Mouse (Mus musculus): ENCODE results near the gene Mfsd6. TPM values are rescaled to one million over a fixed set of nuclear protein-coding genes. Genes with fewer than 3 reads are reported as not detected.

The Mfsd6 gene
- polyA plus RNA-seq (2011; ENCODE audit: insufficient read depth, insufficient read length, low read depth, missing spikeins) = 3.5 and 4.3 TPM in 2 replicates

DNA sequence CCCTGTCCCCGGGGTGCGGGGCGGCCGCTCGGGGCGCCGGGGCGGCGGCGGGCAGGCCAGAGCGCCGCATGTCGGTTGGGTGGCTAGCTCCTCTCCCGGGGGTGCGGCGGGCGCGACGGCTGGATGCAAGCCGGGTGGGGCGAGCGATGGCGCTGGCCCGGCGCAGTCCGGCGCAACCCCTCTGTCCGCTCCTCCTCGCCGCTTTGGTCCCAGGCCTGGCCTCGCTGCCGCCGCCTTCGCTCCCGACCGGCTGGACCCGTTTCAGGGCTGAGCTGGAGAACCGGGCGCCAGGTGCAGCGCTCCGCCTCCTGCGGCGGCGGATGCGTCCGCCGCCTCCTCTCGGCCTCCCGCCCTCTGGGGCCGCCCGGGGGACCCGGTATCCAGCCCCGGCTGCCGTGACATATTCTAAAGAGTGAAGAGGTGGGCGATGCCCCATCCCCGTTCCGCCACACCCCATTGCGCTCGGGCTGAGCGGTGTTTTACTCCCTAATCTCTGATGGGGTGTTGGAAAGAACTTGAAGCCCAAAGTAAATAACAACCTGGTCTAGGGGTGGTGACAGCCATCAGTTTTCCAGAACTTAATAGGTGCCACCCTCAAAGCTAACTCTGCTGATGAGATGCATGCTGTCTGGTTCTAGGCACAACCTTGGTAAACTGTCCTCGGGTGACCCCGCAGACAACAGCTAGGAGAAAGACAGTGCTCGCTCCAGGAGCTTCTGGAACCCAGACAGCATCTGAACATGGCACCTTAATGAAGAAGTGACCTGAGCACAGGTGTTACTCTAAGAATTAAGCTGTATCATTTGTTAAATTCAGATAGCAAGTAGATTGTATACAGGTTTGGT lies at the start of gene Mfsd6:
TSS of gene Mfsd6 (minus strand) at position 407 of the 845 bp plus-strand sequence.
- H3K36me3 ChIP-seq (ENCODE audit: control insufficient read depth, insufficient read depth, low read length, poor library complexity, severe bottlenecking) = no peaks in the 10 kb centered on the region
- no peaks in the 10 kb centered on the region for H3K9me3 ChIP-seq (replicated peaks; ENCODE audit: control insufficient read depth, insufficient read depth, low read length, poor library complexity, severe bottlenecking)
- TF ChIP-seq EP300 (IDR thresholded peaks at IDR 0.05; ENCODE audit: insufficient read depth, low read depth, low read length) (no peak), CTCF (IDR thresholded peaks at IDR 0.05; ENCODE audit: low read depth, low read length) (no peak), POLR2A (IDR thresholded peaks at IDR 0.05; ENCODE audit: insufficient read depth, low read length) (no peak)
- peak within 1 kb of the TSS; percentile 56 for H3K4me3 ChIP-seq (ENCODE audit: low read depth, low read length)
- peaks cover 7% of the 10 kb centered on the region; the same call in 1 of the 2 replicates for H3K27me3 ChIP-seq (ENCODE audit: control insufficient read depth, insufficient read depth, low read length, poor library complexity, severe bottlenecking)
- no peak within 1 kb of the TSS for H3K27ac ChIP-seq (ENCODE audit: insufficient read depth, low read length)
- peak within 1 kb of the TSS; percentile 84 for H3K9ac ChIP-seq (ENCODE audit: low read depth, poor library complexity, severe bottlenecking)
- no peaks in the 10 kb centered on the region for H3K4me1 ChIP-seq (ENCODE audit: control insufficient read depth, insufficient read depth, low read length)

DNA sequence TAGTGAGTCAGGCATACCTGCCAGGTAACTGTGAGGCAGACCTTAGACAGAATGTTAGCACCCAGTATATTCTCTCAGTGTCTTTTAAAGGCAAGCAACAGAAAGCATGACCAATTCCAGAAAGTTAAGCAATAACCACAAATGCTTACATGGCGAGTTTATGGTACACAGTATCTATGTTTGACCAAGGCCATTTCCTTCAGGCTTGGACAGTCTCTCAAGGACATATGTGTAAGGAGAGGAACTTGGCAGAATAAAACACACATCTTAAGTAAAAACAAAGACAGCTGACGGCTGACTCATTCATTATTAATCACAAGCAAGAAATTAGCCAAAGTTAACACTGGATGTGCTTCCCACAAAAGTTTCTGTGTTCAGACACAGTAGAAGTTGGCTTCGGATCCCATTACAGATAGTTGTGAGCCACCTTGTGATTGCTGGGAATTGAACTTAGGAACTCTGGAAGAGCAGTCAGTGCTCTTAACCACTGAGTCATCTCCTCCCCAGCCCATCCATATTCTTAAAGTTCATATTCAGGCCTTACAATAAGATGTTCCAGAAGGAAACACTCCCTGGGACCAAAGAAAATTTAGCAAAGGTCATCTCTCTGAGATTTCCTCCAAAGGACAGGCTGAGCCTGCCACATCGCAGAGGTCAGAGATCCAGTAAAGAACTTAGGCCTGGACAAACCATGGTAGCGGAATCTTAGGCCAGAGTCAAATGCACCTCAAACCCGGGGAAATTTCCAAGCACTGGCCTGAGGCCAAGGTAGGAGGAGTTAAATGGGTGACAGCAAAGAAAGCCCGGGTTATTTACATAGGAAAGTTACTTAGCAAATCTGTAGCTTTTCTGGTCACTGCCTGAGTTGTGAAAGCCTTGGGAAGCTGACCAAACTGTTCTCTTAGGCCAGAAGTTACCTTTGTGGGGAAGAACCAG lies 38.2 kb upstream of the Mfsd6 start:
- H3K27ac ChIP-seq (ENCODE audit: insufficient read depth, low read length) = no peak overlapping the region
- H3K4me3 ChIP-seq (ENCODE audit: low read depth, low read length) = no peak overlapping the region
- no peaks in the 10 kb centered on the region for H3K4me1 ChIP-seq (ENCODE audit: control insufficient read depth, insufficient read depth, low read length)
- no peaks in the 10 kb centered on the region for H3K9me3 ChIP-seq (replicated peaks; ENCODE audit: control insufficient read depth, insufficient read depth, low read length, poor library complexity, severe bottlenecking)
- TF ChIP-seq CTCF (IDR thresholded peaks at IDR 0.05; ENCODE audit: low read depth, low read length) (no peak), EP300 (IDR thresholded peaks at IDR 0.05; ENCODE audit: insufficient read depth, low read depth, low read length) (no peak), POLR2A (IDR thresholded peaks at IDR 0.05; ENCODE audit: insufficient read depth, low read length) (no peak)
- H3K27me3 ChIP-seq (ENCODE audit: control insufficient read depth, insufficient read depth, low read length, poor library complexity, severe bottlenecking) = no peaks in the 10 kb centered on the region
- no peaks in the 10 kb centered on the region for H3K36me3 ChIP-seq (ENCODE audit: control insufficient read depth, insufficient read depth, low read length, poor library complexity, severe bottlenecking)
- H3K9ac ChIP-seq (ENCODE audit: low read depth, poor library complexity, severe bottlenecking) = no peak overlapping the region

GRCm38 (mm10) chr1:52763894-52764809 lies 36.9 kb upstream of the Mfsd6 start:
- Histone ChIP-seq H3K4me1 (ENCODE audit: control insufficient read depth, insufficient read depth, low read length) (no peaks in the 10 kb centered on the region), H3K9ac (ENCODE audit: low read depth, poor library complexity, severe bottlenecking) (no peak overlapping the region), H3K27ac (ENCODE audit: insufficient read depth, low read length) (no peak overlapping the region), H3K36me3 (ENCODE audit: control insufficient read depth, insufficient read depth, low read length, poor library complexity, severe bottlenecking) (no peaks in the 10 kb centered on the region), H3K27me3 (ENCODE audit: control insufficient read depth, insufficient read depth, low read length, poor library complexity, severe bottlenecking) (no peaks in the 10 kb centered on the region), H3K9me3 (replicated peaks; ENCODE audit: control insufficient read depth, insufficient read depth, low read length, poor library complexity, severe bottlenecking) (no peaks in the 10 kb centered on the region), H3K4me3 (ENCODE audit: low read depth, low read length) (no peak overlapping the region)
- TF ChIP-seq POLR2A (IDR thresholded peaks at IDR 0.05; ENCODE audit: insufficient read depth, low read length) = no peak
- TF ChIP-seq CTCF (IDR thresholded peaks at IDR 0.05; ENCODE audit: low read depth, low read length) = no peak
- TF ChIP-seq EP300 (IDR thresholded peaks at IDR 0.05; ENCODE audit: insufficient read depth, low read depth, low read length) = no peak

- H3K27me3 ChIP-seq (ENCODE audit: control insufficient read depth, insufficient read depth, low read length, poor library complexity, severe bottlenecking) = no peaks in the 10 kb centered on the region
- H3K27ac ChIP-seq (ENCODE audit: insufficient read depth, low read length) = no peak overlapping the region
- no peaks in the 10 kb centered on the region for H3K4me1 ChIP-seq (ENCODE audit: control insufficient read depth, insufficient read depth, low read length)
- no peak overlapping the region for H3K9ac ChIP-seq (ENCODE audit: low read depth, poor library complexity, severe bottlenecking)
- no peak for TF ChIP-seq POLR2A (IDR thresholded peaks at IDR 0.05; ENCODE audit: insufficient read depth, low read length)
- TF ChIP-seq EP300 (IDR thresholded peaks at IDR 0.05; ENCODE audit: insufficient read depth, low read depth, low read length) = no peak
- TF ChIP-seq CTCF (IDR thresholded peaks at IDR 0.05; ENCODE audit: low read depth, low read length) = no peak
- no peaks in the 10 kb centered on the region for H3K9me3 ChIP-seq (replicated peaks; ENCODE audit: control insufficient read depth, insufficient read depth, low read length, poor library complexity, severe bottlenecking)
- no peak overlapping the region for H3K4me3 ChIP-seq (ENCODE audit: low read depth, low read length)
- no peaks in the 10 kb centered on the region for H3K36me3 ChIP-seq (ENCODE audit: control insufficient read depth, insufficient read depth, low read length, poor library complexity, severe bottlenecking)
Measured at GRCm38 (mm10) chr1:52758174-52758573, 30.9 kb upstream of the Mfsd6 start.

DNA sequence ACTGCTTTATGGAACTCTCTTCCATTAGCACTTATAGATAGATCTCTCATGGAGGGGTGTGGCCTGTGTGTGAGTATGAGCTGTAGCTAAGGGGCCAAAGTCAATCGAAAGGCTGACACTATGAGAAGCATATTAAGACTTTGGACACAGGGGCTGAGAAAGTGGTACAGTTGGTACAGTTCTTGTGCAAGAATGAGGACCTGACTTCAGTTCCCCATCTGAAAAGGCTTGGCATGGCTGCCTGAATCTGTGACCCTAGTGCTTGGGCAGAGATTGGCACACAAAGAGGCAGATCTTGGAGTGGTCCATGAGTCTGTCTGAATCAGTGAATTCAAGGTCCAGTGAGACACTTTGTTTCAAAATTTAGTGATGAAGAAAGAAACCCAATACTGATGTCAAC lies 27.1 kb upstream of the Mfsd6 start:
- H3K4me1 ChIP-seq (ENCODE audit: control insufficient read depth, insufficient read depth, low read length) = no peaks in the 10 kb centered on the region
- H3K27me3 ChIP-seq (ENCODE audit: control insufficient read depth, insufficient read depth, low read length, poor library complexity, severe bottlenecking) = no peaks in the 10 kb centered on the region
- no peak overlapping the region for H3K4me3 ChIP-seq (ENCODE audit: low read depth, low read length)
- H3K27ac ChIP-seq (ENCODE audit: insufficient read depth, low read length) = no peak overlapping the region
- H3K9ac ChIP-seq (ENCODE audit: low read depth, poor library complexity, severe bottlenecking) = no peak overlapping the region
- H3K36me3 ChIP-seq (ENCODE audit: control insufficient read depth, insufficient read depth, low read length, poor library complexity, severe bottlenecking) = no peaks in the 10 kb centered on the region
- TF ChIP-seq CTCF (IDR thresholded peaks at IDR 0.05; ENCODE audit: low read depth, low read length) (no peak), POLR2A (IDR thresholded peaks at IDR 0.05; ENCODE audit: insufficient read depth, low read length) (no peak), EP300 (IDR thresholded peaks at IDR 0.05; ENCODE audit: insufficient read depth, low read depth, low read length) (no peak)
- no peaks in the 10 kb centered on the region for H3K9me3 ChIP-seq (replicated peaks; ENCODE audit: control insufficient read depth, insufficient read depth, low read length, poor library complexity, severe bottlenecking)

Data from ES-Bruce4 (cell line).